Mouse (Mus musculus): ENCODE data around the gene Slain2.

The Slain2 gene

GRCm38 (mm10) chr5:73014745-73015144 is 100.6 kb downstream of the Slain2 start:
- DNase-seq = no peak

- DNase-seq = no peak
Observed at GRCm38 (mm10) chr5:73023801-73024200, 109.7 kb downstream of the Slain2 start.

All from cerebellum, adult 11-12 months (tissue).